Mouse (Mus musculus) lung, embryonic 15.5 days (tissue): ENCODE results near the gene Hmgcl. TPM values are rescaled to one million over a fixed set of nuclear protein-coding genes. Genes with fewer than 3 reads are reported as not detected.
"Not testable (repeated sequence)": the region's sequence is repeated elsewhere in the genome, so short reads cannot be mapped to it uniquely, and the experiment has no call there.

ENCODE experiments used
- ATAC-seq: fragments of 200-750 bp; cut with Nextera tagmentation; 2 replicates; pipeline ENCODE4 v1.8.0; 2017; ENCODE audit warnings: moderate number of reproducible peaks, borderline replicate concordance; ENCODE audit not compliant: low FRiP score, low TSS enrichment; ENCODE audit errors: extremely low read depth
- H3K27ac ChIP-seq: fragments of 300-500 bp; sonication (generic); 2 replicates; pipeline ENCODE4 v1.5.1; 2015; ENCODE audit warnings: moderate library complexity, mild to moderate bottlenecking, inconsistent platforms
- H3K27me3 ChIP-seq: fragments of 300-500 bp; sonication (generic); 2 replicates; pipeline ENCODE4 v1.6.1; 2015; ENCODE audit warnings: inconsistent platforms
- H3K36me3 ChIP-seq: fragments of 300-500 bp; sonication (generic); 2 replicates; pipeline ENCODE4 v1.6.1; 2015; ENCODE audit warnings: inconsistent platforms
- H3K4me1 ChIP-seq: fragments of 300-500 bp; sonication (generic); 2 replicates; pipeline ENCODE4 v1.6.1; 2015; ENCODE audit warnings: inconsistent platforms
- H3K4me2 ChIP-seq: fragments of 300-500 bp; sonication (generic); 2 replicates; pipeline ENCODE4 v1.6.1; 2015; ENCODE audit warnings: inconsistent platforms, mild to moderate bottlenecking, moderate library complexity
- H3K4me3 ChIP-seq: fragments of 300-500 bp; sonication (generic); 2 replicates; pipeline ENCODE4 v1.5.1; 2015; ENCODE audit warnings: mild to moderate bottlenecking, inconsistent platforms
- H3K9ac ChIP-seq: fragments of 300-500 bp; sonication (generic); 2 replicates; pipeline ENCODE4 v1.6.1; 2015; ENCODE audit warnings: inconsistent platforms
- H3K9me3 ChIP-seq: fragments of 300-500 bp; sonication (generic); 2 replicates; pipeline ENCODE4 v1.6.1; 2016; ENCODE audit warnings: inconsistent platforms
- WGBS: fragments of 180-500 bp; shearing (Covaris S2); methylation state at CpG from one replicate; pipeline ENCODE4 v1.1.7; 2015; 5-methylcytosine and 5-hydroxymethylcytosine counted together
- polyA plus RNA-seq: library from polyadenylated mRNA; unstranded; fragments of >200 nt; fragmentation: Nextera tagmentation; extraction: Ambion mirVana; gene quantifications from 2 replicates; pipeline ENCODE4 v1.2.1, GENCODE M21; 2015

Gene Hmgcl
- polyA plus RNA-seq, 1 experiment from 2014 or later: 76.1 TPM

GRCm38 (mm10) chr4:135972911-135973811 lies 26.9 kb downstream of the Hmgcl start:
- Histone ChIP-seq H3K4me3 (peak overlapping the region; percentile 95), H3K9ac (peak overlapping the region; percentile 95; the same call in 1 of the 2 replicates), H3K4me1 (peaks cover 17% of the 10 kb centered on the region), H3K27me3 (no peaks in the 10 kb centered on the region), H3K9me3 (no peaks in the 10 kb centered on the region), H3K27ac (no peak overlapping the region), H3K36me3 (peaks cover 59% of the 10 kb centered on the region), H3K4me2 (peak overlapping the region; percentile 91)
- 54% methylated on average over 13 of the region's 13 CpGs for WGBS
- no peak for ATAC-seq

GRCm38 (mm10) chr4:135976146-135976545 lies 29.9 kb downstream of the Hmgcl start:
- peaks cover 11% of the 10 kb centered on the region for H3K4me1 ChIP-seq
- H3K4me3 ChIP-seq: no peak overlapping the region
- no peaks in the 10 kb centered on the region for H3K9me3 ChIP-seq
- WGBS: 85% methylated on average over 12 of the region's 12 CpGs
- no peaks in the 10 kb centered on the region for H3K27me3 ChIP-seq
- no peak overlapping the region for H3K9ac ChIP-seq
- no peak overlapping the region for H3K27ac ChIP-seq
- H3K4me2 ChIP-seq: no peak overlapping the region
- H3K36me3 ChIP-seq: peaks cover 49% of the 10 kb centered on the region
- no peak for ATAC-seq

GRCm38 (mm10) chr4:135980223-135980622 lies 34.0 kb downstream of the Hmgcl start:
- not testable (repeated sequence) for H3K4me3 ChIP-seq, H3K27ac ChIP-seq, H3K9me3 ChIP-seq, ATAC-seq, H3K4me1 ChIP-seq, H3K9ac ChIP-seq, H3K27me3 ChIP-seq, H3K4me2 ChIP-seq
- 94% methylated on average over 5 of the region's 5 CpGs for WGBS
- H3K36me3 ChIP-seq: peaks cover 64% of the 10 kb centered on the region

- WGBS: 72% methylated on average over 7 of the region's 7 CpGs
- Histone ChIP-seq H3K9ac (no peak overlapping the region), H3K27me3 (no peaks in the 10 kb centered on the region), H3K36me3 (peaks cover 53% of the 10 kb centered on the region), H3K4me3 (no peak overlapping the region), H3K4me1 (peaks cover 11% of the 10 kb centered on the region), H3K9me3 (no peaks in the 10 kb centered on the region), H3K4me2 (no peak overlapping the region), H3K27ac (no peak overlapping the region)
- no peak for ATAC-seq
These were observed 35.3 kb downstream of the Hmgcl start for GRCm38 (mm10) chr4:135981524-135982063.

GRCm38 (mm10) chr4:135984556-135984955 lies 38.3 kb downstream of the Hmgcl start:
- no peak overlapping the region for H3K4me2 ChIP-seq
- H3K9ac ChIP-seq: no peak overlapping the region
- H3K4me1 ChIP-seq: peaks cover 18% of the 10 kb centered on the region
- no peak overlapping the region for H3K4me3 ChIP-seq
- H3K27me3 ChIP-seq: no peaks in the 10 kb centered on the region
- peaks cover 34% of the 10 kb centered on the region for H3K36me3 ChIP-seq
- no peak for ATAC-seq
- 82% methylated on average over 5 of the region's 5 CpGs for WGBS
- H3K27ac ChIP-seq: no peak overlapping the region
- no peaks in the 10 kb centered on the region for H3K9me3 ChIP-seq

- no peaks in the 10 kb centered on the region for H3K9me3 ChIP-seq
- 84% methylated on average over 5 of the region's 5 CpGs for WGBS
- 0 out of 2 replicates have a peak overlapping the region, but pooled peaks have one; percentile 87 for H3K4me3 ChIP-seq
- no peak for ATAC-seq
- no peaks in the 10 kb centered on the region for H3K27me3 ChIP-seq
- no peak overlapping the region for H3K27ac ChIP-seq
- H3K9ac ChIP-seq: no peak overlapping the region
- peak overlapping the region; percentile 88; the same call in 1 of the 2 replicates for H3K4me2 ChIP-seq
- H3K36me3 ChIP-seq: peaks cover 34% of the 10 kb centered on the region
- H3K4me1 ChIP-seq: peaks cover 18% of the 10 kb centered on the region
These were observed 38.9 kb downstream of the Hmgcl start for GRCm38 (mm10) chr4:135985193-135985592.

- peak overlapping the region; percentile 88 for H3K4me2 ChIP-seq
- peaks cover 18% of the 10 kb centered on the region for H3K4me1 ChIP-seq
- H3K4me3 ChIP-seq: peak overlapping the region; percentile 87
- H3K9ac ChIP-seq: peak overlapping the region; percentile 95
- H3K36me3 ChIP-seq: peaks cover 32% of the 10 kb centered on the region
- WGBS: 82% methylated on average over 7 of the region's 7 CpGs
- no peaks in the 10 kb centered on the region for H3K9me3 ChIP-seq
- no peaks in the 10 kb centered on the region for H3K27me3 ChIP-seq
- no peak for ATAC-seq
- H3K27ac ChIP-seq: no peak overlapping the region
These were observed 39.5 kb downstream of the Hmgcl start for GRCm38 (mm10) chr4:135985769-135986168.

- ATAC-seq: no peak
- WGBS: 4% methylated on average over 23 of the region's 23 CpGs
These were observed 40.2 kb downstream of the Hmgcl start for GRCm38 (mm10) chr4:135986301-135986942.

GRCm38 (mm10) chr4:135986943-135987710 lies 40.9 kb downstream of the Hmgcl start, which contains the start of gene Pithd1:
TSS of gene Pithd1 (minus strand) at chr4:135987264.
- no peaks in the 10 kb centered on the region for H3K27me3 ChIP-seq
- under 1% methylated on average over 62 of the region's 81 CpGs for WGBS
- H3K9me3 ChIP-seq: no peaks in the 10 kb centered on the region
- peak within 1 kb of the TSS; percentile 88 for H3K4me2 ChIP-seq
- peaks cover 25% of the 10 kb centered on the region for H3K36me3 ChIP-seq
- H3K27ac ChIP-seq: peak within 1 kb of the TSS; percentile 81
- peak within 1 kb of the TSS; percentile 95 for H3K9ac ChIP-seq
- peak; percentile 89 for ATAC-seq
- H3K4me3 ChIP-seq: peak within 1 kb of the TSS; percentile 87
- H3K4me1 ChIP-seq: peaks cover 18% of the 10 kb centered on the region

More at GRCm38 (mm10) chr4:135986301-135986942, 40.2 kb downstream of the Hmgcl start:
- Histone ChIP-seq H3K27me3 (no peaks in the 10 kb centered on the region), H3K36me3 (peaks cover 29% of the 10 kb centered on the region), H3K4me2 (peak overlapping the region; percentile 88), H3K4me1 (peaks cover 18% of the 10 kb centered on the region), H3K9ac (peak overlapping the region; percentile 95), H3K4me3 (peak overlapping the region; percentile 87), H3K27ac (peak overlapping the region; percentile 81), H3K9me3 (no peaks in the 10 kb centered on the region)

- H3K27ac ChIP-seq: no peak overlapping the region
- H3K4me2 ChIP-seq: peak overlapping the region; percentile 88
- H3K4me3 ChIP-seq: peak overlapping the region; percentile 87
- peaks cover 24% of the 10 kb centered on the region for H3K36me3 ChIP-seq
- WGBS: 63% methylated on average over 9 of the region's 9 CpGs
- H3K4me1 ChIP-seq: peaks cover 18% of the 10 kb centered on the region
- no peaks in the 10 kb centered on the region for H3K27me3 ChIP-seq
- H3K9me3 ChIP-seq: no peaks in the 10 kb centered on the region
- H3K9ac ChIP-seq: 0 out of 2 replicates have a peak overlapping the region, but pooled peaks have one; percentile 95
- no peak for ATAC-seq
These were observed 41.5 kb downstream of the Hmgcl start for GRCm38 (mm10) chr4:135987714-135988113.

GRCm38 (mm10) chr4:135993941-135994340 lies 47.7 kb downstream of the Hmgcl start:
- H3K9ac ChIP-seq: no peak overlapping the region
- 98% methylated on average over 6 of the region's 6 CpGs for WGBS
- H3K27ac ChIP-seq: no peak overlapping the region
- H3K4me1 ChIP-seq: no peaks in the 10 kb centered on the region
- no peak overlapping the region for H3K4me3 ChIP-seq
- ATAC-seq: no peak
- no peak overlapping the region for H3K4me2 ChIP-seq
- no peaks in the 10 kb centered on the region for H3K27me3 ChIP-seq
- H3K9me3 ChIP-seq: no peaks in the 10 kb centered on the region
- H3K36me3 ChIP-seq: no peaks in the 10 kb centered on the region
